Mouse (Mus musculus) liver, embryonic 13.5 days (tissue): ENCODE results near the gene Kansl2. TPM values are rescaled to one million over a fixed set of nuclear protein-coding genes. Genes with fewer than 3 reads are reported as not detected.
A peak's percentile ranks its signal among the peaks of the same experiment; 100 is the strongest.

Experiments used
- ATAC-seq: fragments of 200-750 bp; cut with Nextera tagmentation; 2 replicates; pipeline ENCODE4 v1.8.0; 2017; ENCODE audit warnings: low read depth, mild to moderate bottlenecking, moderate number of reproducible peaks, moderate library complexity
- DNase-seq: peaks from one replicate; pipeline ENCODE4 v3.0.0; 2022
- H3K27ac ChIP-seq: fragments of 300-500 bp; sonication (generic); 2 replicates; pipeline ENCODE4 v1.5.1; 2015; ENCODE audit warnings: moderate library complexity, mild to moderate bottlenecking, inconsistent platforms
- H3K27me3 ChIP-seq: fragments of 300-500 bp; sonication (generic); 2 replicates; pipeline ENCODE4 v1.6.1; 2015; ENCODE audit warnings: mild to moderate bottlenecking, inconsistent platforms
- H3K36me3 ChIP-seq: fragments of 300-500 bp; sonication (generic); 2 replicates; pipeline ENCODE4 v1.6.1; 2015; ENCODE audit warnings: mild to moderate bottlenecking, inconsistent platforms
- H3K4me1 ChIP-seq: fragments of 300-500 bp; sonication (generic); replicated peaks from 2 replicates; pipeline ENCODE4 v1.6.1; 2015; ENCODE audit warnings: inconsistent platforms
- H3K4me2 ChIP-seq: fragments of 300-500 bp; sonication (generic); 2 replicates; pipeline ENCODE4 v1.6.1; 2015; ENCODE audit warnings: inconsistent platforms, mild to moderate bottlenecking, moderate library complexity
- H3K4me3 ChIP-seq: fragments of 300-500 bp; sonication (generic); replicated peaks from 2 replicates; pipeline ENCODE4 v1.5.1; 2015; ENCODE audit warnings: mild to moderate bottlenecking, inconsistent platforms
- H3K9ac ChIP-seq: fragments of 300-500 bp; sonication (generic); 2 replicates; pipeline ENCODE4 v1.6.1; 2015; ENCODE audit warnings: mild to moderate bottlenecking, inconsistent platforms
- H3K9me3 ChIP-seq: fragments of 300-500 bp; sonication (generic); replicated peaks from 2 replicates; pipeline ENCODE4 v1.6.1; 2016; ENCODE audit warnings: inconsistent platforms
- WGBS: fragments of 180-500 bp; shearing (Covaris S2); methylation state at CpG from one replicate; pipeline ENCODE4 v1.1.7; 2015; ENCODE audit not compliant: insufficient replicate concordance; 5-methylcytosine and 5-hydroxymethylcytosine counted together
- polyA plus RNA-seq: library from polyadenylated mRNA; unstranded; fragments of >200 nt; fragmentation: Nextera tagmentation; extraction: Ambion mirVana; gene quantifications from 2 replicates; pipeline ENCODE4 v1.2.1, GENCODE M21; 2015

The Kansl2 gene
- 49.7 and 54.6 TPM in 2 replicates for polyA plus RNA-seq

DNA sequence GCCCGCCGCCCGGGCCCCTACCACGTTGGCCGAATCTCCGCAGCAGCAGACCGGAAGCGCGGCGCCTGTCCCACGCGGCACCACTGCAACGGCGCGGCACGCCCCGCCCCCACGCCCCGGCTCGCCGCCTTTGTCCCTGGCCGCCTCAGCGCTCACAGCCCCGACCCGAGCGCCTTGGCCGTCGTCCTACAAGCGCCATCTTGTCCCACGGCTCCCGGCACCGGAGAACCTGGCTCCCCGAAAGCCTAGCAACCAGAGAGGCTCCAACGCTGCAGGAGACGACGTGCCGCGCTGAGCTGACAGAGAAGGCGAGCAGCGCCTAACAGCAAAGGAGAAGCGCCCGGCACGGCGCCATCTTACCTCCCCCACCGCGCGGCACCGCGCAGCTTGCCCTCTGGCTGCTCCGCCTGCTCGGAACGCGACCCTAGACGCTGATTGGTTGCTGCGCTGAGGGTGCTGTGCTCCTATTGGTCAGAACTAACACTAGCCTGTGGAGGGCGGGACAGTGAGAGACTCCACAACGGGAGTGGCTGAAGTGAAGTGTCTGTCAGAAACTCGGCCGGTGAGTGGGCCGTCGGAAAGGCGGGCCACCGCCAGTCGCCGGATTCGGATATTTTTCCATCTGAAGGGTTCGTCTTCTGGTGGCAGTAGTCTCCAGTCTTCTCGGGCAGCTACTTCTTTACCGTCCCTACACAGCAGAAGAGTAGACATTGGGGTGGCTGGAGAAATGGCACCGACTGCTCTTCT is at the start of gene Kansl2:
TSS of gene Kansl2 (minus strand) at position 384 of the 747 bp plus-strand sequence.
- under 1% methylated on average over 70 of the region's 70 CpGs for WGBS
- peak; percentile 99 for ATAC-seq
- H3K9ac ChIP-seq: peak within 1 kb of the TSS; percentile 91

DNA sequence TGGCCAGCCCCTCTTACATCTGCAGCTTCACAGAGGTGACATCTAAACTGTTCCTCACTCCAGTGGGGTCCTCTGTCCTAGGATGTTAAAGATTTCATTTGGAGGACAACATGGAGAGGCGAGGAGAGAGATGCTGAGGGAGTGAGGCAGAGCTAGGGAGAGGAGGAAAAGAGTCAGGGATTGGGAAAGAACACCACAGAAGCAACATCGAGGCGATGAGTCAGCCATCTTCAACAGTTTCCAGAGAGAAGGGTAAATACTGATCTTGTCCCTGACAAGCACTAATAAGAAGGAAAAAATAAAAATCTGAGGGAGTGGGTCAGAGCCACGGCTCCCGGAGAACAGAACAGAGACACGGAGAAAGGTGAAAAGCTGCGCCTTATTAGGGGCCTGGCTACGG is 48.9 kb upstream of the Kansl2 start:
- DNase-seq: no peak
- H3K4me1 ChIP-seq: peaks cover 33% of the 10 kb centered on the region
- no peak for ATAC-seq

More for the DNA sequence above, at the start of gene Kansl2:
- peak; percentile 98 for DNase-seq
- peaks cover 33% of the 10 kb centered on the region for H3K36me3 ChIP-seq
- no peaks in the 10 kb centered on the region for H3K27me3 ChIP-seq
- peak within 1 kb of the TSS; percentile 96 for H3K27ac ChIP-seq
- no peaks in the 10 kb centered on the region for H3K9me3 ChIP-seq
- H3K4me3 ChIP-seq: peak within 1 kb of the TSS; percentile 87
- H3K4me1 ChIP-seq: peaks cover 29% of the 10 kb centered on the region
- H3K4me2 ChIP-seq: peak within 1 kb of the TSS; percentile 88

DNA sequence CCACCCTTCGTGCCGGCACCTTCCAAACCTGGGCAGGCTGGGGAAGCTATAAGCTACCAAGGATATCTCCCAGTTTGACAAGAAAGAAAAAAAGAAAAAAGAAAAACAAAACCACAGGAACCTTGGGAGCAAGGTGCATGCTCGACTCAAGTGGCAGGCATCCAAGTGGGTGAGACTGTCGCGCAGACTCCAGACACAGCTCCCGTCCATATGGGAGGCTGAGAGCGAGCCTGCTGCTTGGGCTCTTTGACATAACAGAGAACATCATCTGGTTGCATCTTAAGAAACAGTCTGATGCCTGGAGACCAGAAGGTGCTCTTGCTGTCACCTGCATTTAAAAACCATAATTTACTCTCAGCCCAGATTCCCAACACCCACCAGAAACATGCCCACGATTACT is 48.3 kb upstream of the Kansl2 start:
- no peak for ATAC-seq
- DNase-seq: no peak
- H3K4me1 ChIP-seq: peaks cover 27% of the 10 kb centered on the region
- H3K36me3 ChIP-seq: no peaks in the 10 kb centered on the region
- no peak overlapping the region for H3K27ac ChIP-seq
- H3K4me3 ChIP-seq: no peak overlapping the region
- WGBS: 79% methylated on average over 8 of the region's 8 CpGs
- no peak overlapping the region for H3K9ac ChIP-seq
- no peak overlapping the region for H3K4me2 ChIP-seq
- no peaks in the 10 kb centered on the region for H3K9me3 ChIP-seq
- peaks cover 11% of the 10 kb centered on the region; the same call in 1 of the 2 replicates for H3K27me3 ChIP-seq

More for the DNA sequence above, 48.9 kb upstream of the Kansl2 start:
- Histone ChIP-seq H3K9me3 (no peaks in the 10 kb centered on the region), H3K36me3 (no peaks in the 10 kb centered on the region), H3K9ac (no peak overlapping the region), H3K4me3 (no peak overlapping the region), H3K27me3 (peaks cover 8% of the 10 kb centered on the region; the same call in 1 of the 2 replicates), H3K4me2 (no peak overlapping the region), H3K27ac (no peak overlapping the region)
- WGBS: 70% methylated on average over 8 of the region's 8 CpGs

DNA sequence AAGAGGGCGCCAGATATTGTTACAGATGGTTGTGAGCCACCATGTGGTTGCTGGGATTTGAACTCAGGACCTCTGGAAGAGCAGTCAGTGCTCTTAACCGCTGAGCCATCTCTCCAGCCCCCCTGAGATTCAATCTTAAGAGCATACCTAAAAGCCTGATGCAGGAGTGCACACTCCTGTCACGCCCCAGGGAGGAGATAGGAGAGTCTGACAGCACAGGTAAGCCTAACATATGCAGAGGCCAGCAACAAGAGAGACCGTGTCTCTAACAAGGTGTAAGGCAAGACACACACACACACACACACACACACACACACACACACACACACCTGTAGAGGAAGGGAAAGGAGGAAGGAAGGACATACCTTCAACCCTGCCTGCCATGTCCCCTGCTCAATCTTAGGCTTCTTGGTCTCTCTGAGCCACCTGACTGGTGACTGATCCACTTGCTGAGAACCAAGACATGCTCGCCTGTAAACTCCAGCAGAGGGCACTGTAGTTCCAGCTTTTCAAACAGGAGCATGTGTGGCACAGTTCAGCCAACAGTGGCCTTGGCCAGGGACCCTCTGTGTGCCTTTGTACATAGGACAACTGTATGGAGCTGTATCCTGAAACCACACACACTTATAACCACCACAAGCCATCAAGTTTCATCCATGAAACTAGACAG is 45.9 kb upstream of the Kansl2 start:
- Histone ChIP-seq H3K36me3 (no peaks in the 10 kb centered on the region), H3K4me2 (no peak overlapping the region), H3K27me3 (peaks cover 11% of the 10 kb centered on the region; the same call in 1 of the 2 replicates), H3K4me3 (no peak overlapping the region), H3K9ac (no peak overlapping the region), H3K4me1 (peaks cover 6% of the 10 kb centered on the region), H3K27ac (no peak overlapping the region), H3K9me3 (no peaks in the 10 kb centered on the region)
- WGBS: 39% methylated on average over 5 of the region's 5 CpGs
- DNase-seq (peak; percentile 66), ATAC-seq (peak; percentile 77)

DNA sequence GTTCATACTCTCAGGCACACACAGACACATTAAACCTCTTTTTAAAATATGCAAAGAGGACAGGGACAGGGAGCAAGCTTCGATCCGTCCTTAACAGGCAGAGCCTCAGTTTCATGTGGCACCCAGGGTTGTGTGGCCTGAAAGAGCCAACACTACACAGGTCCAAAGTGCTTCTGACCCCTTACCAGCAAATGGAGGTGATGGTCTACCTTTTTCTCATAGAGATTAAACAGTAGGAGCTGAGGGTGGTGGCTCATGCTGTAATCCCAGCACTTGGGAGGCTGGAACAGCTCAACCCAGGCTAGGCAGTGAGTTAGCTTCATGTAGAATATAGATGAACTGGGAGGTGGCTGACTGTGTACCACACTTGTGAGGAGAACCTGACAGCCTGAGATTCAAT is 45.2 kb upstream of the Kansl2 start:
- ATAC-seq (no peak), DNase-seq (no peak)
- peaks cover 11% of the 10 kb centered on the region; the same call in 1 of the 2 replicates for H3K27me3 ChIP-seq
- no peak overlapping the region for H3K4me3 ChIP-seq
- H3K4me1 ChIP-seq: peaks cover 3% of the 10 kb centered on the region; the same call in 1 of the 2 replicates
- H3K9ac ChIP-seq: no peak overlapping the region
- H3K4me2 ChIP-seq: no peak overlapping the region
- H3K9me3 ChIP-seq: no peaks in the 10 kb centered on the region
- no peak overlapping the region for H3K27ac ChIP-seq
- H3K36me3 ChIP-seq: no peaks in the 10 kb centered on the region
- WGBS: 76% methylated on average over 2 of the region's 2 CpGs

DNA sequence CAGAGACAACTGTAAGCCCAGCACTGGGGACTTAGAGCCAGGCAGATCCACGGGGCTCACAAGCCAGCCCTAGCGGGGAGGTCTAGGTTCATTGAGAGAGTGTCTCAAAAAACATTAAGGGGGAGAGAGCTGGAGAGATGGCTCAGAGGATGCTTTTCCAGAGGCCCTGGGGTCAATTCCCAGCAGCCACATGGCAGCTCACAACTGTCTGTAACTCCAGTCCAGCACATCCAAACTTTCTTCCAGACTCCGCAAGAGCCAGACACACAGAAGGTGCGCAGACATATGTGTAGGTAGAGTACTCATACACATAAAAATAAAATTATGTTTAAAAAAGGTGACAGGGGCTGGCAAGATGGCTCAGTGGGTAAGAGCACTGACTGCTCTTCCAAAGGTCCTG is 39.2 kb upstream of the Kansl2 start:
- Histone ChIP-seq H3K4me3 (no peak overlapping the region), H3K4me2 (no peak overlapping the region), H3K4me1 (peaks cover 22% of the 10 kb centered on the region), H3K9ac (no peak overlapping the region), H3K36me3 (no peaks in the 10 kb centered on the region), H3K27me3 (peaks cover 5% of the 10 kb centered on the region; the same call in 1 of the 2 replicates), H3K27ac (no peak overlapping the region), H3K9me3 (no peaks in the 10 kb centered on the region)
- 66% methylated on average over 4 of the region's 4 CpGs for whole genome bisulfite sequencing
- DNase-seq: no peak
- no peak for ATAC-seq

DNA sequence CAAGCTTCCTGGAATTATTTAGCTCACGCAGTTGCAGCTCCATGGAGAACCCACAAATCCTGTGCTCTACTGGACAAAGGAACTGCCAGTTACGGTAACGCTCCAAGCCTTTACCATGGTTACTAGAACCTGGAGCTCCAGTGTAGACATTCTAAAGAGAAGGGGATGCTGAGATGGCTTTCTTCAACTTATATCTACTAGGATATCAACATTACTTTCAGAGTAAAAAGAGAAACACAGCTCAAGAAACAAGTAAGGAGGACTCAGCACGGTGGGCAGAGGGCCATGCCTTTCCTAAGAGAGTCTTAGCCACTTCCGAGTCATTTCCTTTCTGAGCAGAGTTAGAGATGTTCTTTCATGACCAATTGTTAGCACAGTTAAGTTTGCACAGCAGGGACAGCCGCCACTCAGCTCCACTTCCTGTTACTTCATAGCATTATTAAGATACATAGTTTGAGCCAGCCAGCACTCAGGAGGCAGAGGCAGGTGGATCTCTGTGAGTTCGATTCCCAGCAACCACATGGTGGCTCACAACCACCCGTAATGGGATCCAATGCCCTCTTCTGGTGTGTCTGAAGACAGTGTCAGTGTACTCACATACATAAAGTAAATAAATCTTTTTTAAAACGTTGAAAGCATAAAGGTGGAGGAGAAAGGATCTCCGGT is 36.9 kb upstream of the Kansl2 start, which contains the start of the genes Ccnt1 and 4930415O20Rik:
TSS of gene Ccnt1 (minus strand) at position 51 of the 666 bp plus-strand sequence.
TSS of gene 4930415O20Rik (plus strand) at position 132 of the 666 bp plus-strand sequence.
- 0 out of 2 replicates have a peak within 1 kb of the TSS, but pooled peaks have one; percentile 87 for H3K4me2 ChIP-seq
- no peaks in the 10 kb centered on the region for H3K9me3 ChIP-seq
- H3K9ac ChIP-seq: no peak within 1 kb of the TSS
- WGBS: 58% methylated on average over 10 of the region's 10 CpGs
- peaks cover 3% of the 10 kb centered on the region; the same call in 1 of the 2 replicates for H3K36me3 ChIP-seq
- DNase-seq (no peak), ATAC-seq (no peak)
- H3K4me1 ChIP-seq: peaks cover 26% of the 10 kb centered on the region
- no peak within 1 kb of the TSS for H3K27ac ChIP-seq
- no peak within 1 kb of the TSS for H3K4me3 ChIP-seq
- no peaks in the 10 kb centered on the region for H3K27me3 ChIP-seq

DNA sequence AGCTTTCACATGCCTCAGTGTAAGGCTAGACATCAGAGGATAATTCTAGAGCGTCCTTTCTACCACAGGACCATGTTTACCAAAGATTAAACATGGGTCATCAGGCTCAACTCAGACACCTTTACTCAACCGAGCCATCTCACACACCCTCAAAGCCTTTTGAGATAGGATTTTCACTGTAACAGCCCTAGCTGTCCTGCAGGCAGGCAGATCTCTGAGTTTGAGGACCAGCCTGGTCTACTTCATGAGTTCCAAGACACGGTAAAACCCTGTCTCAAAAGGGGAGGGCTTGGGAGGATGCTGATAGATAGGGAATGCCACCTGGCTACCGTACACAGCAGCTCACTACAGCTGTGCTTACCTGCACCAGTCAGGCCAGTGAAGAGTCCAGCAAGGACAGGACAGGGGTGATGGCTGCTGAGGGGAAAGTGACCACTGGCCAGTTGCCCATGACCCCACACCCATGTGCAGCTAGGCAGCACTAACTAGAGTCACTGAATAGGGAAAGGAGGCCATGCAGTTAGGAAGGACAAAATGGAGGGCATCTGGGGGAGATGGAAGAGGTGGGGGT is 35.8 kb upstream of the Kansl2 start:
- 63% methylated on average over 4 of the region's 4 CpGs for WGBS
- H3K4me1 ChIP-seq: peaks cover 37% of the 10 kb centered on the region
- DNase-seq: no peak

DNA sequence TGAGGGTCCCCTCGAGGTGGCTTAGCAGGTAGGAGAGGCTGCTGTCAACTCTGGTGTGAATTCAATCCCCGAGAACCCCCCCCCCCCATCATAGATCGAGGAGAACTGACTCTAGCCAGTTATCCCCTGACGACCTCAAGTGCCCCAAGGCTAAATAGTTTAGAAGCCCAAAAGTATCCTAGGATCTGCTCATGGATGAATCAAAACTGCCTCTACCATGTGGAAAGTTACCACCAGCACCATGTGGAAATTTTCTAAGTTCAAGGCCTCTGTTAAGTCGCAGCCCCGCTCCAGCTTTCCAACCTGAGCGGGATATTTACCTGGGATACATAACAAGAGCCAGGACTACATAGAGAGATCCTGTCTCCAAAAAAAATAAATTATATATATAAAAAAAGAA is 35.2 kb upstream of the Kansl2 start:
- WGBS: 61% methylated on average over 7 of the region's 7 CpGs
- no peak for DNase-seq
- peaks cover 19% of the 10 kb centered on the region for H3K36me3 ChIP-seq
- no peaks in the 10 kb centered on the region for H3K27me3 ChIP-seq
- H3K27ac ChIP-seq: peak overlapping the region; percentile 91
- H3K4me1 ChIP-seq: peaks cover 42% of the 10 kb centered on the region
- no peaks in the 10 kb centered on the region for H3K9me3 ChIP-seq
- H3K4me3 ChIP-seq: peak overlapping the region; percentile 93
- H3K4me2 ChIP-seq: peak overlapping the region; percentile 87
- ATAC-seq: no peak
- H3K9ac ChIP-seq: peak overlapping the region; percentile 89

More for the DNA sequence above, 35.8 kb upstream of the Kansl2 start:
- ATAC-seq: no peak
- Histone ChIP-seq H3K4me2 (0 out of 2 replicates have a peak overlapping the region, but pooled peaks have one; percentile 87), H3K36me3 (peaks cover 15% of the 10 kb centered on the region), H3K27me3 (no peaks in the 10 kb centered on the region), H3K27ac (no peak overlapping the region), H3K9me3 (no peaks in the 10 kb centered on the region), H3K4me3 (no peak overlapping the region), H3K9ac (no peak overlapping the region)

DNA sequence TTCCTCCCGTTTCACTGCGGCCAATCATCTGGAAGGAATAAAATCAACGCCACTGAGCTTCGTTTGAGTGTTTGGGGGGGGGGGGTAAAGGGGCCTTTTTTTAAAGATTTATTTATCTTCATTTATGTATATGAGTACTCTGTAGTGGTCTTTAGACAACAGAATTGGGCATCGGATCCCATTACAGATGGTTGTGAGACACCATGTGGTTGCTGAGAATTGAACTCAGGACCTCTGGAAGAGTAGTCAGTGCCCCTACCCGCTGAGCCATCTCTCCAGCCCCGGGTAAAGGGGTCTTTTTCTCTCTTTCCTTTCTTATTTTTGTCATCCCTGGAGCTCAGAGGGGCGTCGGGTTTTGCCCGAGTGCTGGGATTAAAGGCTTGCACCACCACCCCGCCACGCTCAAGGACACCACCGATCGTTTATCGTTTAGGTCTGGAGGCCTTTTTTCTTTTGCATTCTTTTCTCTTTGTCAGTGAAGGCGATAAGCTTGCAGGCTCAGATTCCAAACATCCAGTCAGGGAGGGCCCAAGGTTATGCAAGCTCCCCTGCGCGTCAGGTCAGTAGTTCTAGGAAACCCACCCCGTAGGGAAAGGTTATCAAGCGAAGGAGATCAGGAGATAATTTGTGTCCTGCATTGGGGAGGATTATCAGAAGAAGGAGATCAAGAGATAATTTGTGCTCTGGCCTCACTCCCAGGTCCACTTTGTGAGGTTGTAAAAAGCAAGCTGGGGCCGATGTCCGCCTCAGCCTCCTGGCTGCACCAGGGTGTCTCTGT is 34.4 kb upstream of the Kansl2 start:
- DNase-seq: no peak
- peak overlapping the region; percentile 93 for H3K4me3 ChIP-seq
- H3K27ac ChIP-seq: peak overlapping the region; percentile 91
- no peaks in the 10 kb centered on the region for H3K9me3 ChIP-seq
- ATAC-seq: no peak
- 4% methylated on average over 22 of the region's 22 CpGs for WGBS
- peak overlapping the region; percentile 89 for H3K9ac ChIP-seq
- no peaks in the 10 kb centered on the region for H3K27me3 ChIP-seq
- H3K36me3 ChIP-seq: peaks cover 26% of the 10 kb centered on the region
- H3K4me1 ChIP-seq: peaks cover 45% of the 10 kb centered on the region
- peak overlapping the region; percentile 87 for H3K4me2 ChIP-seq
